Mouse (Mus musculus) lung, postnatal 0 days (tissue): ENCODE results near the gene Epor.

Experiments
- CTCF ChIP-seq: IDR thresholded peaks from 2 replicates; pipeline ENCODE4 v1.5.1; 2016; ENCODE audit warnings: antibody characterized with exemption, mild to moderate bottlenecking
- EP300 ChIP-seq: IDR thresholded peaks from 2 replicates; pipeline ENCODE4 v1.6.1; 2016; ENCODE audit warnings: antibody characterized with exemption, mild to moderate bottlenecking, control low read depth

DNA sequence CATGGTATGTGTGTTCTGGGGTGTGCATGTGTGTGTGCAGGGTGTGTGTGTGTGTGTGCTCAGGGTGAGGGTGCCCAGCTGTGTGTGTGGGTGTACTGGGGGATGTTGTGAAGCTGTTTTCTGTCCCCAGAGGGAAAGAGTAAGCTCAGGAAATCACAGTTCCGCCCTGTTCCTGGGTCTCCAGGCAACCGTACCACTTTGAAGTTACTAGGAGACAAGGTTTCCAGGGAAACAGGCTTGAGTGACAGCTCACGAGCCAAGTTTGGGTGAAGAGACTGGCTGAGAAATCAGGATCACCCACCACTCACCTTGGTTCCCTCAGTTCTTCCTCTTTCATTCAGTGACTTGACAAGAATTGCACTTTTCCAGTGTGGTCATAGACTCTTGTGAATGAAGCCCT is 9.7 kb downstream of the Epor start:
- TF ChIP-seq CTCF: no peak
- TF ChIP-seq EP300: no peak
